Mouse (Mus musculus) liver, postnatal 0 days (tissue): Measurements from ENCODE around the gene Krt15.

Experiments
- CTCF ChIP-seq: sonication (generic); IDR thresholded peaks from 2 replicates; pipeline ENCODE4 v1.5.1; 2016; ENCODE audit warnings: antibody characterized with exemption, low read depth
- EP300 ChIP-seq: IDR thresholded peaks from 2 replicates; pipeline ENCODE4 v1.6.1; 2016; ENCODE audit warnings: antibody characterized with exemption, low read depth, mild to moderate bottlenecking

- TF ChIP-seq CTCF: no peak
- no peak for TF ChIP-seq EP300
These were observed at the start of gene Krt15 for GRCm38 (mm10) chr11:100135731-100136130.
